ENCODE assay signal across 8 mouse cellular contexts in the genomic region with DNA sequence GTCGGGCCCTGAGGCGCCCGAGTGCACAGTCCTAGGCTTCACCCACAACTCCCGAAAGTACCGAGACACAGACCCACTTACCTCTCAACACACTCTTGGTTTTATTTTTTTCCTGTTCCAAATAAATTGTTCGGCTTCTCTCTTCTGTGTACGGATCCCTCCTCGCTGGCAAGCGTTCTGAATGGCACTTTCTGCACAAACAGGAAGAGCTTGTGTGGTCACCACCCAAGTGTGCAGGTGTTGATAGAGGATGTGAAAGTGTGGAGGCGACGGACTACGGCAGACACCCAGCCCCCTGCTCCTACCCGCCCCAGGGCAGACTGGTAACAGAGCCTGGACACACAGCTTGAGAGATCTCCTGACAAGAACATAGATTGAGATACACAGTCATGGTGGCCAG. TPM values are rescaled to one million over a fixed set of nuclear protein-coding genes. Genes with fewer than 3 reads are reported as not detected.
DNase-seq lines count a peak whose midpoint lies in the region; ATAC-seq and TF ChIP-seq lines count a peak whose summit lies in the region.

A gene (minus strand): TSS at position 179 of the 400 bp plus-strand sequence.

- no peak within 1 kb of the TSS for H3K27ac ChIP-seq in hindbrain, embryonic 12.5 days
- H3K27ac ChIP-seq in lung, embryonic 14.5 days (ENCODE audit: low read depth), result peak within 1 kb of the TSS; percentile 76; the same call in 1 of the 2 replicates
- H3K27ac ChIP-seq in spleen, adult 2 months (ENCODE audit: insufficient read depth, low read length), result peak within 1 kb of the TSS; percentile 93
- H3K27ac ChIP-seq in heart, embryonic 10.5 days, result no peak within 1 kb of the TSS

- H3K36me3 ChIP-seq in hindbrain, embryonic 12.5 days, result no peaks in the 10 kb centered on the region
- H3K36me3 ChIP-seq in lung, embryonic 14.5 days (ENCODE audit: insufficient read depth), result no peaks in the 10 kb centered on the region
- H3K36me3 ChIP-seq in spleen, adult 2 months (ENCODE audit: control insufficient read depth, insufficient read depth, low read length), result no peaks in the 10 kb centered on the region
- no peaks in the 10 kb centered on the region for H3K36me3 ChIP-seq in heart, embryonic 10.5 days

- no peak within 1 kb of the TSS for H3K4me3 ChIP-seq in hindbrain, embryonic 12.5 days
- H3K4me3 ChIP-seq in lung, embryonic 14.5 days (ENCODE audit: low read depth, low read length), result no peak within 1 kb of the TSS
- H3K4me3 ChIP-seq in spleen, adult 2 months (ENCODE audit: extremely low read depth, insufficient read depth, insufficient read length), result peak within 1 kb of the TSS; percentile 61
- H3K4me3 ChIP-seq in heart, embryonic 10.5 days, result no peak within 1 kb of the TSS

- H3K9ac ChIP-seq in hindbrain, embryonic 12.5 days, result no peak within 1 kb of the TSS
- no peak within 1 kb of the TSS for H3K9ac ChIP-seq in lung, embryonic 14.5 days

- no peak within 1 kb of the TSS for H3K4me2 ChIP-seq in hindbrain, embryonic 12.5 days (replicated peaks)
- no peak within 1 kb of the TSS for H3K4me2 ChIP-seq in lung, embryonic 14.5 days

- TF ChIP-seq POLR2A in spleen, adult 2 months (IDR thresholded peaks at IDR 0.05; ENCODE audit: low read depth, low read length), result peak; percentile 66

- no peak for DNase-seq in frontal cortex, adult 2 months (ENCODE audit: extremely low spot score in 1 of 2, low spot score in 1 of 2)
- DNase-seq in frontal cortex, postnatal 10 days (ENCODE audit: low spot score in 2 of 2), result no peak
- DNase-seq in CD8-positive naive resting alpha-beta T cell, adult 2 months (ENCODE audit: low read depth in 2 of 2, low spot score in 2 of 2), result peak; percentile 44 to 60
- no peak for DNase-seq in lung, embryonic 14.5 days
- DNase-seq in spleen, adult 2 months (ENCODE audit: low read depth in 1 of 2, low spot score in 2 of 2), result peak; percentile 81
- no peak for DNase-seq in frontal cortex, postnatal 25 days (ENCODE audit: low spot score in 2 of 2)
- DNase-seq in heart, embryonic 10.5 days (ENCODE audit: low spot score), result no peak

- H3K9me3 ChIP-seq in hindbrain, embryonic 12.5 days (replicated peaks), result no peaks in the 10 kb centered on the region
- no peaks in the 10 kb centered on the region for H3K9me3 ChIP-seq in lung, embryonic 14.5 days (ENCODE audit: low read depth, low read length)
- H3K9me3 ChIP-seq in heart, embryonic 10.5 days, result no peaks in the 10 kb centered on the region

- H3K27me3 ChIP-seq in hindbrain, embryonic 12.5 days, result no peaks in the 10 kb centered on the region
- no peaks in the 10 kb centered on the region for H3K27me3 ChIP-seq in lung, embryonic 14.5 days (ENCODE audit: insufficient read depth, low read length)
- H3K27me3 ChIP-seq in spleen, adult 2 months (ENCODE audit: control insufficient read depth, insufficient read depth, low read length), result no peaks in the 10 kb centered on the region
- no peaks in the 10 kb centered on the region for H3K27me3 ChIP-seq in heart, embryonic 10.5 days (ENCODE audit: insufficient read depth, poor library complexity, severe bottlenecking)

- TF ChIP-seq CTCF in lung, embryonic 14.5 days (IDR thresholded peaks at IDR 0.05; ENCODE audit: low read depth), result no peak
- no peak for TF ChIP-seq CTCF in spleen, adult 2 months (IDR thresholded peaks at IDR 0.05; ENCODE audit: extremely low read depth, insufficient read depth, insufficient read length, insufficient replicate concordance)

- H3K4me1 ChIP-seq in hindbrain, embryonic 12.5 days, result no peaks in the 10 kb centered on the region
- H3K4me1 ChIP-seq in lung, embryonic 14.5 days (ENCODE audit: insufficient read depth), result peaks cover 5% of the 10 kb centered on the region
- H3K4me1 ChIP-seq in spleen, adult 2 months (ENCODE audit: control insufficient read depth, insufficient read depth, insufficient read length), result peaks cover 20% of the 10 kb centered on the region
- peaks cover 4% of the 10 kb centered on the region; the same call in 1 of the 2 replicates for H3K4me1 ChIP-seq in heart, embryonic 10.5 days

- no peak for ATAC-seq in hindbrain, embryonic 12.5 days (ENCODE audit: low FRiP score)
- ATAC-seq in lung, embryonic 14.5 days (ENCODE audit: insufficient read depth), result no peak

- 89% methylated on average over 13 of the region's 13 CpGs for WGBS in hindbrain, embryonic 12.5 days
- WGBS in lung, embryonic 14.5 days, result 69% methylated on average over 13 of the region's 13 CpGs
- WGBS in spleen, adult 2 months, result 3% methylated on average over 13 of the region's 13 CpGs
- 74% methylated on average over 13 of the region's 13 CpGs for WGBS in heart, embryonic 10.5 days

RNA-seq across cellular contexts. Expression of the gene that starts here (rescaled TPM):
- 28.3 and 32.1 TPM in 2 replicates for polyA plus RNA-seq in frontal cortex, adult 2 months (2012; rRNA removed)
- polyA plus RNA-seq in hindbrain, embryonic 12.5 days (2016; fragmentation: Nextera tagmentation; extraction: Ambion mirVana), result 45.1 and 45.2 TPM in 2 replicates
- 14.5 and 15.2 TPM in 2 replicates for polyA plus RNA-seq in lung, embryonic 14.5 days (2014; fragmentation: Nextera tagmentation; extraction: Ambion mirVana)
- 20.2 and 26.9 TPM in 2 replicates for polyA plus RNA-seq in spleen, adult 2 months (2012; rRNA removed)
- 5.3 and 6.9 TPM in 2 replicates for polyA plus RNA-seq in heart, embryonic 10.5 days (2016; fragmentation: Nextera tagmentation; extraction: Ambion mirVana)

Comparison
In these comparisons a context has a peak if more than half of its experiments do, and no peak if none do; other contexts are left out.
1. DNase-seq: peak in CD8-positive naive resting alpha-beta T cell, adult 2 months (2 of 2) and spleen, adult 2 months (2 of 2); none in frontal cortex, adult 2 months (0 of 2), frontal cortex, postnatal 10 days (0 of 2), lung, embryonic 14.5 days (single experiment), frontal cortex, postnatal 25 days (0 of 2) and heart, embryonic 10.5 days (single experiment).
2. H3K27ac ChIP-seq: peak in lung, embryonic 14.5 days (single experiment) and spleen, adult 2 months (single experiment); none in hindbrain, embryonic 12.5 days (single experiment) and heart, embryonic 10.5 days (single experiment).